Mouse (Mus musculus) layer of hippocampus, postnatal 36 days (tissue): Measurements from ENCODE around the gene Lmf1. TPM values are rescaled to one million over a fixed set of nuclear protein-coding genes. Genes with fewer than 3 reads are reported as not detected.

Source experiments
- DNase-seq, 2 experiments: peaks; one replicate each; pipeline ENCODE4 v3.0.0; 2022
- total RNA-seq, 2 experiments: library from RNA; stranded (reverse); gene quantifications; 2 replicates each; pipeline ENCODE4 v1.2.3; 2021

Lmf1 gene
- total RNA-seq, 2 experiments from 2014 or later: 28.3 to 28.8 TPM

- DNase-seq: peak; percentile 61 to 66
Observed at GRCm38 (mm10) chr17:25568206-25568605, 10.7 kb upstream of the Lmf1 start.

DNA sequence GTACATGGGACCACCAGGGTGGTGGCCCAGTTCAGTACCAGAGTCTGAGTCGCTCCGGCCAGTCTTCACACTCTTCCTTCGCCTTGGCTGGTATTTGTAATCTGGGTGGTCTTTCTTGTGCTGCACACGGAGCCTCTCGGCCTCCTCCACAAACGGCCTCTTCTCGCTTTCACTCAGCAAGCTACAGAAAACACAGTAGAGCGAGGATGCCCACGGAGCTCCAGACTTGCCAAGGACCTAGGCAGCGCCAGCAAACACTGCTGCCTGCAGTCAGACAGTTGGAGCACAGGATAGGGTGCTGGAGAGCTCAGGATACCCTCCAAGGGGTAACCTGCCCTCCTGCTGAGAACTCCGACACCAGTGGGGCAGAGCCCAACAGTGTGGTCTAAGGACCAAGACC is 10.0 kb upstream of the Lmf1 start:
- DNase-seq: peak; percentile 38 to 40

DNA sequence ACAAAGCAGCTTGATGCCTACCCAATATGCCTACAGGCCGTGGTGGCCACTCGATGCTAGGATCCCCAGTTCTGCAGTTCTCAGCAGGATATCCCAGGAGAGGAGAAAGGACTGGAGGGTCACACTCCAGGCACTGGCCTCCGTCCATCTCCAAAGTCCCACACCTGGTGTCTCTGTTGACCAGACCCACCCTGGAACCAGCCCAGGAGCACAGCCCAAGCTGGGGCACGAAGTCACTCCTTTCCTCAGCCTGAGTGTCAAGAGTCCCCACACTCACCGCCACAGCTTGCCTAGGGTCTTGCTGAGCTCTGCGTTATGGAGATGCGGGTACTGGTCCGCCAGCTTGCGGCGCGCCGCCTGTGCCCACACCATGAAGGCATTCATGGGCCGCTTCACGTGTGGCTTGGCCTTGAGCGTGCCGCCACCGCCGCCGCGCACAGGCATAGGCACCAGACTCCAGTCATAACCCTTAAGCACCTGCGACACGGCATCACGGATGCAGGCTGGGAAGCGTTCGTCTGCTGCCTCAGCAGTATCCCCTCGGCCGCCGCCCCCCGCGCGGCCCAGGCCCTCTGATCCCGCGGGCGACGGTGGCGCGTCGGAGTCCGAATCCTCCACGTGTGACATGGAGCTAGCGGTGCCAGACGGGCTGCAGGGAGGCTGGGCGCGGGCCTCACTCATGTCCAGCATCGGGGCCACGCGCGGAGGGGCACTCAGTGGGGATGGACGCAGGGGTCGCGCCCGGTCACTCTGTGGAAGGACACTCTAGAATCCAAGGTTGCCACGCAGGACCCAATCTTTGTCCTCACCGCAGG is 8.8 kb upstream of the Lmf1 start:
- peak in 1 of 2 experiments; percentile 37 for DNase-seq

DNA sequence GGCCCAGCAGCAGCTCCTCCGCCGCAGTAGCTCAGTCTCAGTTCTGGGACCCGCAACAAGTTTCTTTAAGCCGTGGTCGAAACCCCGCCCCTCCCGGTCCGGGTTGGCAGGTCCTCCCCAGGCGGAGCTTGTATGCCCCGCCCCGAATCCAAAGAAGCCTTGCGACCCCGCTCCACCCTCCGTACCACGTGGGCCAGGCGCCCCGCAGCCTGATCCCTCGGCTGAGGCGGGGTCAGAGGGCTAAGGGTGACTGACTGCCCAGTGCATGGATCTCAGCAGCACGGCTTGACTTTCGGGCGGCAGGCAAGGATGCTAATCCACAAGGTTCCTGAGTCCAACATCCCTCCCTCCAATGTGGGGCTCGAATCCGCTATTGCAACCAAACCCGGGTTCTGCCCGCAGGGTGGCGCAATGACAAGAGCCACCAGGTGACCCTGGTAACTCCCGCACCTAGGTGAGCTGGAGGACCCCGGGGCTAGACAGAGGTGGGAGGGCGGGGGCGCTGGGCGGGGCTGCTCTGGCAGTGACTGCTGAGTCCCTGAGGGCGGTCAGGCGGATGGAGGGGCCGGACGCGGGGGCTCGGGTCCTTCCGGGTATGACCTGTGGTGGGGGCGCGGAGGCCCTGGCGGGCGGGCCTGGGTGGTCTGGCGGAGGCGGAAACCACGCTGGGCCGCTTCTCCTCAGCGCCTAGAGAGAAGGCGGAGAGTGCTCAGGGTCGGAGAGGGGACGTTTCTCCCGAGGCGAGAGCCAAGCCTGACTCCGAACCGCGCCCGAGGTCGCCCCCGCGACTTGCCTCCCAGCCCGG is 8.0 kb upstream of the Lmf1 start, which contains the start of gene Sox8:
Gene Sox8, minus strand, starts transcription at position 39 of the 805 bp plus-strand sequence.
- DNase-seq: peak; percentile 94 to 95

GRCm38 (mm10) chr17:25571453-25571820 is 7.4 kb upstream of the Lmf1 start:
- DNase-seq: no peak

- peak; percentile 57 to 63 for DNase-seq
Observed at GRCm38 (mm10) chr17:25575208-25575971, 3.5 kb upstream of the Lmf1 start.

DNA sequence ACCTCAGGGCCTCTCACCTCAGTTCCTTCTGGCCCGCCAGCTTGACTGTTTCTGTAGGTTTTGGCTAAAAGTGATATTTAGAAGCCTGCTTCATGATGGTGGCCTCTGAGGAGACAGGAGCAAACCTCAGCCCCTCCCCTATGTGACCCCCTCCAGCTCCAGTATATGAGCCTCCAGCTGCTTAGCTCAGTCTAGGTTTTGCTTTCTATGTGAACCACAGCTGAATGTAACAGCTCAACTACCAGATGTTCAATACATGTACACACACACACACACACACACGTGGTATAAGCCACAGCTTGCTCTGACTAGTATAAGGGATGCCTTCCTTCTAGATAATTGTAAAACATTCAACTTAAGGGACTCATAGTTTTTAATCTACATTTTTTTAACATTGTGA is 2.9 kb upstream of the Lmf1 start:
- no peak for DNase-seq

DNA sequence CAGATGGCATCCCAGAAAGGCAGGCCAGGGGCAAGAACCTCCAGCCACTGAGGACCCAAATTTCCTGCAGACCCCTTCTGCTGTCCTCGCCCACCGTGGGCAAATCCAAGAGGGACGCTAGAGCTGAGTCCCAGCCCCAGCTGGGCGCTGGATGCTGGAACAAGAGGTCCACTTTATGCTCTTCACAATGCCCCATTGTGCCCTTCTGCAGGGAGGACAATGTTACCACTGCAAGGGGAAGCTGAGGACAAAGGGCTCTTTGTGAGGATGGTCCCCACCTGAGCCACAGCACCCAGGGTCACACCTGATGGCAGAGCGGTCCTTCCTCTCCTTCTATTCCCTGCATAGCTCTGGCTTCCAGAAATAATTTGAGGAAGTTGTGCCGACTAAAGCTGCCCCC is 1.6 kb upstream of the Lmf1 start:
- DNase-seq: no peak

GRCm38 (mm10) chr17:25577702-25578101 is 1.2 kb upstream of the Lmf1 start:
- DNase-seq: no peak

DNA sequence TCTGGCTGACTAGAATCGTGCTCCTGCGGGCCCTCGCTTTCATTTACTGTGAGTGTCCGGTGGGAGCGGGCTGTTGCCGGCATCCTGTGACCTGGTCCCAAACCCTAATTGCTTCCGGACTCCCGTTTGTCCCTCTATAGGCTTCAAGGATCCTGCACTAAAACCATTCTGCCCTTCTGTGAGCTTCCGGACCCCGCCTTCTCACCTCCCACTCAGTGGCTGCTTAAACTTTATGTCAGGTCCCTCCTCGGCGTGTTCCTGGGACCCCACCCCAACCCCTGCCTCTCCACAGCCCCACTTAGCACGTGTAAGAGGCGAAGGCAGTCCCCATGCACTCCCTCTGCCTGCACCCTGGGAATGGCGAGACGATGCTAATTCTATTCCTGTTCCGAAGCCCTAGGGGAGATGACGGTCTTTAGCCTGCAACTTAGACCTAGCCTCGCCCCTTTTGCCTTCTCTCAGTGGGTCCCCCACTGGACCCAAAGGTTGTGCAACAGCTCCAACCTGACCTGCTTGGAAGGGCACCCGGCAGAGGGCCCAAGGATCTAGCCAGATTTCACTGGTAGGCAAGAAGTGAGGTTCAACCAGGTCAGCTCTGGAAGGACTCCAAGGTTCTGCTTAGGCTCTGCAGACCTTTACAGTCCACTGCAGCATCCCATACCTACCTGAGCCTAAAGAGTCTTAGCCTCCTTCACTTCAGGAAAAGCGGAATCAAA is 605 bp downstream of the Lmf1 start:
- DNase-seq: no peak

- no peak for DNase-seq
Observed at GRCm38 (mm10) chr17:25582076-25582475, 3.2 kb downstream of the Lmf1 start.

DNA sequence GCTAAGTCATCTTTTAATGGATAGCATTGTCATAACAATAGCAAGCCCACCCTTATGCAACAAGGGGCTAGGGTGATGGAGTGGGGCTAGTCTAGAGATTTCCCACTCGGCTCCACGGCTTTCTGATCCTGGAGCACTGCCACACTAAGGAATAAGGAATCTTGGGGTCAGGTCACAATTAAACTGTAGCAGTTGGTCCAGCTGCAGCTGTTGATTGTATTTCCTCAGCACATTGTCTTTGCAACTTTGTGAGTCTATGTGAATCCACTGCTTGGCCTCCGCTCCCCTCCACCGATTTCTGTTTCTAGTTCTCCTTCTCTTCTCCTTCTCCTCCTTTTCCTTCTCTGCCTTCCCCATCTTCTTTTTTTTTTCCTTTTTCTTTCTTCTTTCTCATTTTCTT is 4.2 kb downstream of the Lmf1 start:
- no peak for DNase-seq

- DNase-seq: no peak
Observed at GRCm38 (mm10) chr17:25583858-25584257, 5.0 kb downstream of the Lmf1 start.

DNA sequence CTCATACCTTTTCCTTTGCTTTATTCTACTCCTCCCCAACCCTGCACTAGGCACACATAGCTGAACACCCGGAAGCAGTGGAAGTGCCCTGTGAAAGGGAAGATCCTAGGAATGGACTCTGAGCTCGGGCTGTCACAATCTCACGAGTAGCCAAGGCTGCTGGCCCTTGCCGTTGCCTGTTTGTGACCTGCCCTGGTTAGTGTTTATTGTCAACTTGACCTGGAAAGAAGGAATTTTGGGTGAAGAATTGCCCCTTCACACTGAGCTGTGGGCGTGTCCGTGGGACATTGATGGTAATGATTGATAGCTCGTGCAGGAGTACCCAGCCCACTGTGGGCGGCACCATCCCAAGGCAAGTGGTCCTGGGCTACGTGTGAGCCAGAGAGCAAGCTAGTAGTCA is 5.8 kb downstream of the Lmf1 start:
- no peak for DNase-seq

GRCm38 (mm10) chr17:25590068-25590467 is 11.2 kb downstream of the Lmf1 start:
- DNase-seq: no peak

GRCm38 (mm10) chr17:25590985-25591384 is 12.1 kb downstream of the Lmf1 start:
- DNase-seq: no peak

DNA sequence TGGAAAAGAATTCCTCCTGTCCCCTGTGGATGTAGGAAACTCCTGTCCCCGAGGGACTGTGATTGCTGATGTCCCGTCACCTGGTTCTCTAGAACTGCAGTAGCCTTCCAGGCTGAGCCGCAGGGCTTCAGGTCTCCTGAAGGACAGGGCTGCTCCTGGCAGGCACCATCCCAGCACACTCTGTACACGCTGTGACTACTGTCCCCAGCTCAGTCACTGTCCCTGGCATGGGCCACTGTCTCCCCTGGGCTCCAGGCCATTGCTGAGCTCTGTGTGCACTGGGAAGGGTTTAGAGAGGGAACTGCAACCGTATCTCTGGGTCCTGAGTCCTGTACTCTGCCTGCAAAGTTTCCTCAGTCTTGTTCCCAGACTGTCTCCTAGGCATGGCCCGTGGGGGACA is 13.5 kb downstream of the Lmf1 start:
- DNase-seq: no peak

- no peak for DNase-seq
Observed at GRCm38 (mm10) chr17:25593411-25594261, 14.8 kb downstream of the Lmf1 start.

- no peak for DNase-seq
Observed at GRCm38 (mm10) chr17:25595495-25595894, 16.6 kb downstream of the Lmf1 start.

GRCm38 (mm10) chr17:25597537-25597936 is 18.7 kb downstream of the Lmf1 start:
- DNase-seq: no peak

GRCm38 (mm10) chr17:25602366-25602765 is 23.5 kb downstream of the Lmf1 start:
- no peak for DNase-seq
